Mouse (Mus musculus): ENCODE data around the gene Rflnb. TPM values are rescaled to one million over a fixed set of nuclear protein-coding genes. Genes with fewer than 3 reads are reported as not detected.

Gene Rflnb
- total RNA-seq, 1 experiment: 2.9 TPM

- in situ Hi-C loops (cut with MboI; ENCODE audit: low sequenced_read_pairs in 2 of 2, unreplicated experiment in 2 of 2): no loop called here
- Histone ChIP-seq H3K9ac (ENCODE audit: insufficient read depth, low read depth, low read length, poor library complexity, severe bottlenecking) (no peak overlapping the region), H3K27ac (ENCODE audit: insufficient read depth, low read depth, low read length, poor library complexity, severe bottlenecking) (no peak overlapping the region), H3K4me3 (ENCODE audit: insufficient read depth in 1 of 2, low read depth in 1 of 2, low read length in 2 of 2, poor library complexity in 1 of 2, severe bottlenecking in 1 of 2) (no peak overlapping the region), H3K36me3 (ENCODE audit: control insufficient read depth, insufficient read depth, low read length, poor library complexity, severe bottlenecking) (no peaks in the 10 kb centered on the region), H3K4me1 (ENCODE audit: control insufficient read depth in 2 of 2, insufficient read depth in 2 of 2, low read length in 2 of 2, poor library complexity in 1 of 2) (no peaks in the 10 kb centered on the region), H3K9me3 (ENCODE audit: control insufficient read depth, insufficient read depth, low read depth, low read length) (no peaks in the 10 kb centered on the region)
- no peak for DNase-seq (ENCODE audit: low read depth, low spot score)
- no peak for TF ChIP-seq HCFC1 (IDR thresholded peaks at IDR 0.05; ENCODE audit: borderline replicate concordance, insufficient read depth, low read length)
- no peak for TF ChIP-seq ZNF384 (IDR thresholded peaks at IDR 0.05; ENCODE audit: low read depth, low read length)
- TF ChIP-seq MAFK (IDR thresholded peaks at IDR 0.05; ENCODE audit: insufficient read depth, low read depth, low read length): no peak
- no peak for TF ChIP-seq ZC3H11A (IDR thresholded peaks at IDR 0.05; ENCODE audit: borderline replicate concordance, low read depth, low read length)
- no peak for TF ChIP-seq CHD2 (IDR thresholded peaks at IDR 0.05; ENCODE audit: low read depth, low read length)
Observed at GRCm38 (mm10) chr11:75973988-75974387, 53.6 kb downstream of the Rflnb start.

- H3K4me1 ChIP-seq (ENCODE audit: control insufficient read depth in 2 of 2, insufficient read depth in 2 of 2, low read length in 2 of 2, poor library complexity in 1 of 2): no peaks in the 10 kb centered on the region
- H3K9ac ChIP-seq (ENCODE audit: insufficient read depth, low read depth, low read length, poor library complexity, severe bottlenecking): no peak overlapping the region
- H3K36me3 ChIP-seq (ENCODE audit: control insufficient read depth, insufficient read depth, low read length, poor library complexity, severe bottlenecking): no peaks in the 10 kb centered on the region
- TF ChIP-seq MAFK (IDR thresholded peaks at IDR 0.05; ENCODE audit: insufficient read depth, low read depth, low read length) (no peak), ZC3H11A (IDR thresholded peaks at IDR 0.05; ENCODE audit: borderline replicate concordance, low read depth, low read length) (no peak), HCFC1 (IDR thresholded peaks at IDR 0.05; ENCODE audit: borderline replicate concordance, insufficient read depth, low read length) (no peak), ZNF384 (IDR thresholded peaks at IDR 0.05; ENCODE audit: low read depth, low read length) (no peak), CHD2 (IDR thresholded peaks at IDR 0.05; ENCODE audit: low read depth, low read length) (no peak)
- in situ Hi-C loops (cut with MboI; ENCODE audit: low sequenced_read_pairs in 2 of 2, unreplicated experiment in 2 of 2): no loop called here
- no peak overlapping the region for H3K27ac ChIP-seq (ENCODE audit: insufficient read depth, low read depth, low read length, poor library complexity, severe bottlenecking)
- H3K9me3 ChIP-seq (ENCODE audit: control insufficient read depth, insufficient read depth, low read depth, low read length): no peaks in the 10 kb centered on the region
- H3K4me3 ChIP-seq (ENCODE audit: insufficient read depth in 1 of 2, low read depth in 1 of 2, low read length in 2 of 2, poor library complexity in 1 of 2, severe bottlenecking in 1 of 2): no peak overlapping the region
- DNase-seq (ENCODE audit: low read depth, low spot score): no peak
Observed at GRCm38 (mm10) chr11:75972916-75973567, 54.5 kb downstream of the Rflnb start.

- H3K27ac ChIP-seq (ENCODE audit: insufficient read depth, low read depth, low read length, poor library complexity, severe bottlenecking): no peak overlapping the region
- no peak for DNase-seq (ENCODE audit: low read depth, low spot score)
- H3K36me3 ChIP-seq (ENCODE audit: control insufficient read depth, insufficient read depth, low read length, poor library complexity, severe bottlenecking): no peaks in the 10 kb centered on the region
- TF ChIP-seq MAFK (IDR thresholded peaks at IDR 0.05; ENCODE audit: insufficient read depth, low read depth, low read length) (no peak), ZC3H11A (IDR thresholded peaks at IDR 0.05; ENCODE audit: borderline replicate concordance, low read depth, low read length) (no peak), ZNF384 (IDR thresholded peaks at IDR 0.05; ENCODE audit: low read depth, low read length) (no peak), CHD2 (IDR thresholded peaks at IDR 0.05; ENCODE audit: low read depth, low read length) (no peak), HCFC1 (IDR thresholded peaks at IDR 0.05; ENCODE audit: borderline replicate concordance, insufficient read depth, low read length) (no peak)
- H3K9ac ChIP-seq (ENCODE audit: insufficient read depth, low read depth, low read length, poor library complexity, severe bottlenecking): no peak overlapping the region
- in situ Hi-C loops (cut with MboI; ENCODE audit: low sequenced_read_pairs in 2 of 2, unreplicated experiment in 2 of 2): no loop called here
- no peaks in the 10 kb centered on the region for H3K9me3 ChIP-seq (ENCODE audit: control insufficient read depth, insufficient read depth, low read depth, low read length)
- H3K4me3 ChIP-seq (ENCODE audit: insufficient read depth in 1 of 2, low read depth in 1 of 2, low read length in 2 of 2, poor library complexity in 1 of 2, severe bottlenecking in 1 of 2): no peak overlapping the region
- no peaks in the 10 kb centered on the region for H3K4me1 ChIP-seq (ENCODE audit: control insufficient read depth in 2 of 2, insufficient read depth in 2 of 2, low read length in 2 of 2, poor library complexity in 1 of 2)
Observed at GRCm38 (mm10) chr11:75972188-75972587, 55.4 kb downstream of the Rflnb start.

- Histone ChIP-seq H3K4me3 (ENCODE audit: insufficient read depth in 1 of 2, low read depth in 1 of 2, low read length in 2 of 2, poor library complexity in 1 of 2, severe bottlenecking in 1 of 2) (no peak overlapping the region), H3K36me3 (ENCODE audit: control insufficient read depth, insufficient read depth, low read length, poor library complexity, severe bottlenecking) (no peaks in the 10 kb centered on the region), H3K4me1 (ENCODE audit: control insufficient read depth in 2 of 2, insufficient read depth in 2 of 2, low read length in 2 of 2, poor library complexity in 1 of 2) (no peaks in the 10 kb centered on the region), H3K9ac (ENCODE audit: insufficient read depth, low read depth, low read length, poor library complexity, severe bottlenecking) (no peak overlapping the region), H3K27ac (ENCODE audit: insufficient read depth, low read depth, low read length, poor library complexity, severe bottlenecking) (no peak overlapping the region), H3K9me3 (ENCODE audit: control insufficient read depth, insufficient read depth, low read depth, low read length) (no peaks in the 10 kb centered on the region)
- no peak for DNase-seq (ENCODE audit: low read depth, low spot score)
- TF ChIP-seq ZC3H11A (IDR thresholded peaks at IDR 0.05; ENCODE audit: borderline replicate concordance, low read depth, low read length): no peak
- TF ChIP-seq CHD2 (IDR thresholded peaks at IDR 0.05; ENCODE audit: low read depth, low read length): no peak
- no peak for TF ChIP-seq HCFC1 (IDR thresholded peaks at IDR 0.05; ENCODE audit: borderline replicate concordance, insufficient read depth, low read length)
- TF ChIP-seq ZNF384 (IDR thresholded peaks at IDR 0.05; ENCODE audit: low read depth, low read length): 0 out of 2 replicates have a peak, but pooled peaks have one; percentile 16
- TF ChIP-seq MAFK (IDR thresholded peaks at IDR 0.05; ENCODE audit: insufficient read depth, low read depth, low read length): no peak
- in situ Hi-C loops (cut with MboI; ENCODE audit: low sequenced_read_pairs in 2 of 2, unreplicated experiment in 2 of 2): no loop called here
Observed at GRCm38 (mm10) chr11:75970629-75971028, 57.0 kb downstream of the Rflnb start.

Other genes starting within 250 kb of the Rflnb start
- 0.16 and 0.27 TPM in 2 replicates for gene Doc2b, start 231.7 kb downstream of the Rflnb start, total RNA-seq (2012; rRNA removed)
- 0.69 and 0.71 TPM in 2 replicates for gene Rph3al, start 89.4 kb downstream of the Rflnb start, total RNA-seq (2012; rRNA removed)
- 0.63 and 1.2 TPM in 2 replicates for gene 1700016K19Rik, start 27.9 kb downstream of the Rflnb start, total RNA-seq (2012; rRNA removed)
- 12.6 and 20.3 TPM in 2 replicates for gene Vps53, start 151.9 kb upstream of the Rflnb start, total RNA-seq (2012; rRNA removed)
- 10.6 and 11.3 TPM in 2 replicates for gene Fam57a, start 151.9 kb upstream of the Rflnb start, total RNA-seq (2012; rRNA removed)
- gene Dbil5, start 189.8 kb upstream of the Rflnb start, total RNA-seq (2012; rRNA removed): 0.48 and 1.4 TPM in 2 replicates
- gene Gemin4, start 189.9 kb upstream of the Rflnb start, total RNA-seq (2012; rRNA removed): 26.1 and 34.0 TPM in 2 replicates
- 16.0 and 20.2 TPM in 2 replicates for gene Mrm3, start 215.9 kb upstream of the Rflnb start, total RNA-seq (2012; rRNA removed)
- 62.8 and 65.5 TPM in 2 replicates for gene Glod4, start 215.9 kb upstream of the Rflnb start, total RNA-seq (2012; rRNA removed)